Mouse (Mus musculus) forebrain, embryonic 11.5 days (tissue): Measurements from ENCODE around the gene Cip2a. TPM values are rescaled to one million over a fixed set of nuclear protein-coding genes. Genes with fewer than 3 reads are reported as not detected.

Experiments
- polyA plus RNA-seq: library from polyadenylated mRNA; unstranded; fragments of >200 nt; fragmentation: Nextera tagmentation; extraction: Ambion mirVana; gene quantifications from 2 replicates; pipeline ENCODE4 v1.2.1, GENCODE M21; 2014

Cip2a gene
- polyA plus RNA-seq, 1 experiment from 2014 or later: 57.8 TPM

Other genes with a start within 250 kb of the Cip2a start
- not detected in 2 replicates for gene Trat1, start 222.2 kb upstream of the Cip2a start, polyA plus RNA-seq
- not detected in 2 replicates for gene Retnlb, start 177.3 kb upstream of the Cip2a start, polyA plus RNA-seq
- gene Retnla, start 151.6 kb upstream of the Cip2a start, polyA plus RNA-seq: not detected in 2 replicates
- not detected in 2 replicates for gene Retnlg, start 121.6 kb upstream of the Cip2a start, polyA plus RNA-seq
- gene Dzip3, start within 50 bp of the Cip2a start, polyA plus RNA-seq: 46.7 and 54.3 TPM in 2 replicates
- 0.05 TPM in 2 replicates for gene Myh15, start 63.3 kb downstream of the Cip2a start, polyA plus RNA-seq